In genomic region chr5:115464408-115465115, GRCm38 (mm10) we compare ENCODE assay signal across 26 mouse cellular contexts. TPM values are rescaled to one million over a fixed set of nuclear protein-coding genes. Genes with fewer than 3 reads are reported as not detected.
DNase-seq lines count a peak whose midpoint lies in the region; ATAC-seq and TF ChIP-seq lines count a peak whose summit lies in the region.
"Had no signal": no experiment of that assay in that cellular context is flagged by ENCODE, and none has a peak within 500 bp of the region (broad histone marks: within the 10 kb centered on the region; RNA-seq: fewer than 3 reads in every experiment).

No protein-coding gene starts in this region.

- no peaks in the 10 kb centered on the region for H3K27me3 ChIP-seq in lung, embryonic 14.5 days (ENCODE audit: insufficient read depth, low read length)
- H3K27me3 ChIP-seq in liver, embryonic 12.5 days (replicated peaks) = peaks cover 5% of the 10 kb centered on the region; the same call in 1 of the 2 replicates
- H3K27me3 ChIP-seq: embryonic facial prominence, embryonic 15.5 days; forebrain, embryonic 15.5 days; heart, embryonic 15.5 days; hindbrain, embryonic 15.5 days had no signal

- no peak for ATAC-seq in lung, embryonic 14.5 days (ENCODE audit: insufficient read depth)
- no peak for ATAC-seq in liver, embryonic 12.5 days
- ATAC-seq: forebrain, embryonic 15.5 days; inflammation-experienced regulatory T-cells, adult 6 months; intestine, postnatal 0 days had no signal

- H3K4me2 ChIP-seq in lung, embryonic 14.5 days = no peak overlapping the region
- no peak overlapping the region for H3K4me2 ChIP-seq in liver, embryonic 12.5 days
- H3K4me2 ChIP-seq: embryonic facial prominence, embryonic 15.5 days; forebrain, embryonic 15.5 days; heart, embryonic 11.5 days; heart, embryonic 15.5 days; hindbrain, embryonic 15.5 days had no signal

- no peaks in the 10 kb centered on the region for H3K36me3 ChIP-seq in lung, embryonic 14.5 days (ENCODE audit: insufficient read depth)
- H3K36me3 ChIP-seq in liver, embryonic 12.5 days = no peaks in the 10 kb centered on the region
- H3K36me3 ChIP-seq: embryonic facial prominence, embryonic 15.5 days; forebrain, embryonic 15.5 days; heart, embryonic 15.5 days; hindbrain, embryonic 10.5 days; hindbrain, embryonic 15.5 days had no signal

- no peak for DNase-seq in lung, embryonic 14.5 days
- DNase-seq in lung, postnatal 4 days = no peak
- peak; percentile 99 for DNase-seq in ES-CJ7 (ENCODE audit: low read depth, low spot score)
- peak; percentile 99 for DNase-seq in R1 (ENCODE audit: low read depth, low spot score)
- DNase-seq in cerebellum, adult 8-10 months = no peak
- DNase-seq: adrenal gland, adult 8-10 months; adrenal gland, postnatal 36 days; cerebellum, adult 2 months; cerebellum, postnatal 14 days; embryo, embryonic 11 days; gastrocnemius, postnatal 10 days; heart, adult 2 months; heart, postnatal 14 days had no signal

- WGBS in lung, embryonic 14.5 days = 74% methylated on average over 18 of the region's 18 CpGs
- WGBS in liver, embryonic 12.5 days (ENCODE audit: insufficient replicate concordance) = 73% methylated on average over 18 of the region's 18 CpGs

- 0 out of 2 replicates have a peak, but pooled peaks have one; percentile 2 for TF ChIP-seq CTCF in lung, embryonic 14.5 days (IDR thresholded peaks at IDR 0.05; ENCODE audit: low read depth)

- no peak overlapping the region for H3K9ac ChIP-seq in lung, embryonic 14.5 days
- no peak overlapping the region for H3K9ac ChIP-seq in liver, embryonic 12.5 days
- H3K9ac ChIP-seq: embryonic facial prominence, embryonic 15.5 days; forebrain, embryonic 15.5 days; heart, embryonic 15.5 days; hindbrain, embryonic 15.5 days had no signal

- H3K4me1 ChIP-seq in lung, embryonic 14.5 days (ENCODE audit: insufficient read depth) = no peaks in the 10 kb centered on the region
- H3K4me1 ChIP-seq in liver, embryonic 12.5 days = peaks cover 14% of the 10 kb centered on the region
- H3K4me1 ChIP-seq: embryonic facial prominence, embryonic 15.5 days; forebrain, embryonic 15.5 days; heart, embryonic 15.5 days; hindbrain, embryonic 10.5 days; hindbrain, embryonic 15.5 days had no signal

- no peaks in the 10 kb centered on the region for H3K9me3 ChIP-seq in lung, embryonic 14.5 days (ENCODE audit: low read depth, low read length)
- no peaks in the 10 kb centered on the region for H3K9me3 ChIP-seq in liver, embryonic 12.5 days (replicated peaks)
- H3K9me3 ChIP-seq: embryonic facial prominence, embryonic 15.5 days; forebrain, embryonic 15.5 days; heart, embryonic 15.5 days; hindbrain, embryonic 10.5 days; hindbrain, embryonic 15.5 days had no signal

- no peak overlapping the region for H3K27ac ChIP-seq in lung, embryonic 14.5 days (ENCODE audit: low read depth)
- H3K27ac ChIP-seq in liver, embryonic 12.5 days = no peak overlapping the region
- H3K27ac ChIP-seq: embryonic facial prominence, embryonic 15.5 days; forebrain, embryonic 15.5 days; heart, adult 2 months; heart, embryonic 15.5 days; hindbrain, embryonic 10.5 days; hindbrain, embryonic 15.5 days had no signal

- no peak overlapping the region for H3K4me3 ChIP-seq in lung, embryonic 14.5 days (ENCODE audit: low read depth, low read length)
- no peak overlapping the region for H3K4me3 ChIP-seq in liver, embryonic 12.5 days
- H3K4me3 ChIP-seq: embryonic facial prominence, embryonic 15.5 days; erythroblast, embryonic 14.5 days; forebrain, embryonic 15.5 days; heart, adult 2 months; heart, embryonic 15.5 days; hindbrain, embryonic 10.5 days; hindbrain, embryonic 15.5 days had no signal

RNA-seq across cellular contexts. Expression of gene Pla2g1b, which starts 1.5 kb away (rescaled TPM):
- polyA plus RNA-seq in lung, embryonic 14.5 days (2014; fragmentation: Nextera tagmentation; extraction: Ambion mirVana) = 4.5 and 5.6 TPM in 2 replicates
- 0.42 and 0.69 TPM in 2 replicates for polyA plus RNA-seq in liver, embryonic 12.5 days (2016; fragmentation: Nextera tagmentation; extraction: Ambion mirVana)
- polyA plus RNA-seq: cerebellum, adult 2 months; embryonic facial prominence, embryonic 11.5 days; embryonic facial prominence, embryonic 15.5 days; erythroblast, embryonic 14.5 days; forebrain, embryonic 11.5 days; forebrain, embryonic 15.5 days; frontal cortex, adult 2 months; heart, adult 2 months; hindbrain, embryonic 15.5 days; inflammation-experienced regulatory T-cells, adult 6 months had no signal

RNA-seq across cellular contexts. Expression of gene Sirt4, which starts 20.0 kb away (rescaled TPM):
- 22.8 and 23.9 TPM in 2 replicates for polyA plus RNA-seq in lung, embryonic 14.5 days (2014; fragmentation: Nextera tagmentation; extraction: Ambion mirVana)
- 6.3 and 7.5 TPM in 2 replicates for polyA plus RNA-seq in liver, embryonic 12.5 days (2016; fragmentation: Nextera tagmentation; extraction: Ambion mirVana)

RNA-seq across cellular contexts. Expression of gene Msi1, which starts 35.2 kb away (rescaled TPM):
- polyA plus RNA-seq in lung, embryonic 14.5 days (2014; fragmentation: Nextera tagmentation; extraction: Ambion mirVana) = 17.1 and 21.2 TPM in 2 replicates
- polyA plus RNA-seq in liver, embryonic 12.5 days (2016; fragmentation: Nextera tagmentation; extraction: Ambion mirVana) = 2.5 and 2.7 TPM in 2 replicates
- polyA plus RNA-seq: inflammation-experienced regulatory T-cells, adult 6 months had no signal

RNA-seq across cellular contexts. Expression of gene Pxn, which starts 41.9 kb away (rescaled TPM):
- 22.3 and 25.2 TPM in 2 replicates for polyA plus RNA-seq in lung, embryonic 14.5 days (2014; fragmentation: Nextera tagmentation; extraction: Ambion mirVana)
- 17.4 and 20.1 TPM in 2 replicates for polyA plus RNA-seq in liver, embryonic 12.5 days (2016; fragmentation: Nextera tagmentation; extraction: Ambion mirVana)

Comparison
In these comparisons a context has a peak if more than half of its experiments do, and no peak if none do; other contexts are left out.
1. DNase-seq: peak in ES-CJ7 (single experiment) and R1 (single experiment); none in lung, embryonic 14.5 days (single experiment), lung, postnatal 4 days (0 of 2) and cerebellum, adult 8-10 months (single experiment).